Mouse (Mus musculus): ENCODE data around the gene Tmcc3. TPM values are rescaled to one million over a fixed set of nuclear protein-coding genes. Genes with fewer than 3 reads are reported as not detected.

The Tmcc3 gene
- polyA plus RNA-seq, 1 experiment from 2014 or later = 4.8 TPM

DNA sequence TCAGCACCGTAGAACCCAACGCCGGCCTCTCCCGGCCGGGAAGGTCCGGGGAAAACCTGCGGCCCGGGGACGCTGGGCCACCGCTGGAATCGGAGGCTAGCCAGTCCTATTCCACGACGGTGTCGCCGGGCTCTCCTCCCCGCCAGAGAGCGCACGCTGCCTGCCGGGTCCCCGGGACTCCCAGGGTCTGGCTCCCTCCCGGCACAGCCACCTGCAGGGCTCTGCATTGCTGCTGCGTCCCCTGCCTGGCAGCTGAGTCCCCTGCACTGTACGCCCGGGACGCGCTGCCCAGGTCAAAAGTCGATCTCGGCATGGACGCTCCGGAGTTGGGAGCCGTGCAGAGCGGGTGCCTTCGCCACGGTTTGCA, 203.4 kb downstream of the Tmcc3 start:
- Histone ChIP-seq H3K4me2 (replicated peaks) (peak overlapping the region; percentile 95), H3K4me3 (peak overlapping the region; percentile 65), H3K9ac (replicated peaks) (peak overlapping the region; percentile 61), H3K27me3 (peaks cover 43% of the 10 kb centered on the region), H3K27ac (replicated peaks) (peak overlapping the region; percentile 76), H3K36me3 (no peaks in the 10 kb centered on the region), H3K9me3 (no peaks in the 10 kb centered on the region), H3K4me1 (peaks cover 15% of the 10 kb centered on the region)
- under 1% methylated on average over 34 of the region's 34 CpGs for WGBS
- ATAC-seq (ENCODE audit: low FRiP score, low read depth) = peak; percentile 88

DNA sequence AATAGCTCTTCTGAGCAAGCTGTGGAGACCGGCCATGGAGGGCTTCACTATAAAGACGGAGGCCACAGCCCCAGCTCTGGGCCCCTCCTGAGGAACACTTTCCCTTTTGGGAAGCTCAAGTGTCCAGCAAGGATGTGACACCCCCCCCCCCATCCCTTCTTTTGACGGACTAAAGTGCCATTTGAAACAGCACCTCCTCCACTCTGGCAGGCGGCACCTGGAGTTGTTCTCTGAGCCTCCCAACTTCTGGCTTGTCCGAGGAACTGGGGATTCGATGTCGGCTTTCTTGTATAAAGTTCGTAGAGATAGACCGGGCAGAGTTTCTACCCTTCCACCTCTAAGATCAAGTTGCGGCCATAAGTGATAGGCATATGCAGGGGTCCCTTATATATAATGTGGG, 203.8 kb downstream of the Tmcc3 start:
- peak; percentile 20; the same call in 1 of the 2 replicates for ATAC-seq (ENCODE audit: low FRiP score, low read depth)
- H3K4me2 ChIP-seq (replicated peaks) = peak overlapping the region; percentile 95
- H3K9ac ChIP-seq (replicated peaks) = peak overlapping the region; percentile 61
- WGBS = under 1% methylated on average over 10 of the region's 10 CpGs
- peaks cover 17% of the 10 kb centered on the region for H3K4me1 ChIP-seq
- no peaks in the 10 kb centered on the region for H3K9me3 ChIP-seq
- H3K4me3 ChIP-seq = peak overlapping the region; percentile 65
- no peaks in the 10 kb centered on the region for H3K36me3 ChIP-seq
- peak overlapping the region; percentile 76; the same call in 1 of the 2 replicates for H3K27ac ChIP-seq (replicated peaks)
- H3K27me3 ChIP-seq = peaks cover 43% of the 10 kb centered on the region

DNA sequence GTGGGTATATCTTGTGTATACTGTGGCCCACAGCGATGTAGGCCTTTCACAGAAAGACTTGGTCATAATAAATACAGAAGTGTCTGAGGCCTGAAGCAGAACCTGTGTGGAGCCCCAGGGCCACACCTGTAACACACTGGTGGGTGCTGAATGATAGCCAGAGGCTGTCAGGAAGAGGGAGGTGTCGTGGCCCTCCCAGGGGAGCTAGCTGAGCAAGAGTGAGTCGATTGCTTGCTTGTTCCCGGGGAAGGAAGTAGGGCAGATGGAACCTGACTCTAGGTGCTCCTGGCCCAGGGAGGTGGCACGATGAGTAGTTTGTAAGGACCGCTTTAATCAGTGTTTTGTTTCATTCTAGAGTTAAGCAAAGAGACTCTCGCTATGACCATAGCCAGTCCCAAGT, 208.1 kb downstream of the Tmcc3 start:
- H3K27ac ChIP-seq (replicated peaks) = no peak overlapping the region
- peaks cover 25% of the 10 kb centered on the region for H3K27me3 ChIP-seq
- no peak overlapping the region for H3K4me3 ChIP-seq
- H3K9ac ChIP-seq (replicated peaks) = no peak overlapping the region
- no peak for ATAC-seq (ENCODE audit: low FRiP score, low read depth)
- H3K4me1 ChIP-seq = peaks cover 32% of the 10 kb centered on the region
- WGBS = 65% methylated on average over 7 of the region's 7 CpGs
- no peaks in the 10 kb centered on the region for H3K9me3 ChIP-seq
- H3K4me2 ChIP-seq (replicated peaks) = no peak overlapping the region
- H3K36me3 ChIP-seq = no peaks in the 10 kb centered on the region

DNA sequence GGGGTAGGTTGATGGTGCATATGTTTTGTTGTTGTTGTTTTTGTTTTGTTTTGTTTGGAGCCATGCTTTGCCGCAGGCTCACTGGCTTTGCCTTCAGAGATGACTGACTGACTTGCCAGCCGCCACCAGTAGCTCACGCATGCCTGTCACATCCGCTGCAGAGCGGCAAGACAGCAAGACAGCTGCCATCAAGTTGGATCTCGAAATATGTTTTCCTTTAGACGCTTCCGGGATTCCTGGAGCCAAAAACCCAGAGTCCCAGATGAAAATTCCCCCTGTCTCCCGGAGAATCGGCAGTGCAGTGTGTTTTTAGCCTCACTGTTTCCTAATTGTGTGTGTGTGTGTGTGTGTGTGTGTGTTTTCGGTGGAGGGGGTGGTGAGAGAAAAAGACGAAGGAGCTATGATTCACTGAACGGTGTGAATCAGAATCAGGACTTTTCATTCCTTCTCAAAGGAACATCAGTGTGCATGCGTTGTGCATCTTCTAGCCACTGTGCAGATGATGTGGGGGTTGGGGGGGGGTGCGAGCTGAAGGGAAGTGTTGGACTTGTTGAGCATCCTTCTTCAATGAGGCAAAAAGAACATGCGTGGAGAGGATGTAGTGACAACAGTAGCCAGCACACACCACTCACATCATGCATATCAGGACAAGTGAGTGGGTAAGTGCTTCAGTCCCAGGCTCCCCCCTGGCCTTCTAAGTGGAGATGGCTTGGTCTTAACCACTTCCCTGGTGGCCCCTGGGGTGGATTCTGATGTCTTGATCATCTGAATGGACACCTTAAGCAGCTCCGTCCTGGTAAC, 208.8 kb downstream of the Tmcc3 start:
- Histone ChIP-seq H3K9me3 (no peaks in the 10 kb centered on the region), H3K27ac (replicated peaks) (no peak overlapping the region), H3K4me2 (replicated peaks) (no peak overlapping the region), H3K27me3 (peaks cover 25% of the 10 kb centered on the region), H3K4me1 (peaks cover 30% of the 10 kb centered on the region), H3K9ac (replicated peaks) (no peak overlapping the region), H3K36me3 (no peaks in the 10 kb centered on the region), H3K4me3 (no peak overlapping the region)
- 53% methylated on average over 17 of the region's 17 CpGs for WGBS
- no peak for ATAC-seq (ENCODE audit: low FRiP score, low read depth)

DNA sequence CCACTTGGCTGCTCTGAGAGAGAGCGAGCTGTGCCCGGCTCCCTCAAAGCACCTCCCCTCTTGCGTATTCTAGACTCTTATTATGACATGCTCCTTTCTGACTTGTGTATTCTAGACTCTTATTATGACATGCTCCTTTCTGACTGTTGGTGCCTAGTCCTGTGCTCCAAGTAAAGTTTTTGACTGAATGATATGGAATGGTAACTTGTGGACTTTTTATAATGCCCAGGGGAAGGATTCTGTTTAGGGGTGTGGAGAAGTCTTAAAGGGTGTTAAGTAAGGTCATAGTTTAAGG, 209.3 kb downstream of the Tmcc3 start:
- Histone ChIP-seq H3K36me3 (no peaks in the 10 kb centered on the region), H3K9me3 (no peaks in the 10 kb centered on the region), H3K9ac (replicated peaks) (no peak overlapping the region), H3K4me1 (peaks cover 26% of the 10 kb centered on the region), H3K4me2 (replicated peaks) (no peak overlapping the region), H3K27me3 (peaks cover 24% of the 10 kb centered on the region), H3K27ac (replicated peaks) (no peak overlapping the region), H3K4me3 (no peak overlapping the region)
- WGBS = 32% methylated on average over 3 of the region's 3 CpGs
- ATAC-seq (ENCODE audit: low FRiP score, low read depth) = no peak

DNA sequence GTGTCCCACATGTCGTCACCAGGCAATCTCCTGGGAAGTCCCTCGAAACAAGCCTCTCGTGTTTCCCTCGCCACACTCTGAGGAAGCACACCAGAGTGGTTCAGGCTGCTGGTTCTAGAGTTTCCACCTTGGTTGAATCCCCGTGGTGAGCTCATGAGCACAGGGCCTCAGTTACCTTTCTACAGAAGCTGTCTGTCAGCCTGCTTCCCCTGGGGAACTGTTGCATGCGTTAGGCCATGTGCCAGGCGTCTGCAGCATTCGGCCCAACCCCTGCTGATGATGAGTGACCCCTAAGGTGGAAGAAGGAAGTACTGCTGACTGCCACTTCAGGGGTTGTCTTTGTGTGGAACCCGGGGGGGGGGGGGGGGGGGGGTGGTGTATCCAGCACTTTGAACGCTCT, 210.0 kb downstream of the Tmcc3 start:
- Histone ChIP-seq H3K9me3 (no peaks in the 10 kb centered on the region), H3K9ac (replicated peaks) (no peak overlapping the region), H3K4me3 (no peak overlapping the region), H3K27ac (replicated peaks) (no peak overlapping the region), H3K36me3 (no peaks in the 10 kb centered on the region), H3K4me2 (replicated peaks) (no peak overlapping the region), H3K27me3 (peaks cover 17% of the 10 kb centered on the region), H3K4me1 (peaks cover 26% of the 10 kb centered on the region)
- no peak for ATAC-seq (ENCODE audit: low FRiP score, low read depth)
- 34% methylated on average over 9 of the region's 10 CpGs for WGBS

DNA sequence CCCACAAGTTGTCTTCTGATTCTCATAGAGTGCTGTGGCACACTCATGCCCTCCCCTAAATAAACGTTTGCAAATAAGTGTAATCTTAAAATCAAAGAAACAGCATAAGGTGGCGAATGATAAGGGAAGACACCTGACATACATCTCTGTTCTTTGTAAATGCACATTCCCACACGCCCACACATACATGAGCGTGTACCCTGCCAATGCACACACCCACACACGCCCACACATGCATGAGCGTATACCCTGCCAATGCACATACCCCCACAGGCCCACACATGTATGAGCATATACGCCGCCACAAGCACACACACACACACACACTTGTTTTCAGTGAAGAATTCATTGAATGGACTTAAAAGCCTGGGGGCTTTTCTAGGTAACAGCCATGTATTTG, 211.5 kb downstream of the Tmcc3 start:
- WGBS = 87% methylated on average over 8 of the region's 8 CpGs
- no peak overlapping the region for H3K9ac ChIP-seq (replicated peaks)

DNA sequence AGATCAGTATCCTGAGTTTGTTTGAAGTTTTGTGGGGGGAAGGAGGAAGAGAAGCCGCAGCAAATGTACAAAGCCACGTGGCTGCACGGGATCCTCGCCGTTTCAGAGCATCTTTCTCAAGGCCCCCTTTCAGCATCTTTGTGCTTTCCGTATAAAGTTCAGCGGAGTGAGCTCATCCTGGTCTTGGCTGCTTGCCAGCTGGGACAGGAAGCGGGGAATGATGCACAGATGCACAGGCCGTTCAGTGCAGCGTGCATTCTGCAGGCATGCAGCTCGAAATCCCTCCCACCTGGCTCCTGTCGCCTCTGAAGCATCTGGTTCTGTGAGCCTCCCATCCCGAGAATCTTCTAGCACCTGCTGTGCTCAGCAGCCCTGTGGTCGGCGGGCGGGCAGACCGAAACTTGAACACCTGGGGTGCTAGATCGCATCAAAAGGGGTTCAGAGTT, 212.0 kb downstream of the Tmcc3 start:
- Histone ChIP-seq H3K4me1 (peaks cover 26% of the 10 kb centered on the region), H3K4me2 (replicated peaks) (peak overlapping the region; percentile 7; the same call in 1 of the 2 replicates), H3K27me3 (peaks cover 5% of the 10 kb centered on the region; the same call in 1 of the 2 replicates), H3K27ac (replicated peaks) (no peak overlapping the region), H3K4me3 (no peak overlapping the region), H3K36me3 (no peaks in the 10 kb centered on the region), H3K9ac (replicated peaks) (no peak overlapping the region), H3K9me3 (no peaks in the 10 kb centered on the region)
- WGBS = 11% methylated on average over 18 of the region's 18 CpGs
- peak; percentile 51; the same call in 1 of the 2 replicates for ATAC-seq (ENCODE audit: low FRiP score, low read depth)

More for the DNA sequence above, 211.5 kb downstream of the Tmcc3 start:
- 0 out of 2 replicates have a peak, but pooled peaks have one; percentile 49 for ATAC-seq (ENCODE audit: low FRiP score, low read depth)
- peaks cover 7% of the 10 kb centered on the region for H3K27me3 ChIP-seq
- H3K27ac ChIP-seq (replicated peaks) = no peak overlapping the region
- H3K4me3 ChIP-seq = no peak overlapping the region
- 0 out of 2 replicates have a peak overlapping the region, but pooled peaks have one; percentile 7 for H3K4me2 ChIP-seq (replicated peaks)
- H3K4me1 ChIP-seq = peaks cover 26% of the 10 kb centered on the region
- H3K36me3 ChIP-seq = no peaks in the 10 kb centered on the region
- H3K9me3 ChIP-seq = no peaks in the 10 kb centered on the region

DNA sequence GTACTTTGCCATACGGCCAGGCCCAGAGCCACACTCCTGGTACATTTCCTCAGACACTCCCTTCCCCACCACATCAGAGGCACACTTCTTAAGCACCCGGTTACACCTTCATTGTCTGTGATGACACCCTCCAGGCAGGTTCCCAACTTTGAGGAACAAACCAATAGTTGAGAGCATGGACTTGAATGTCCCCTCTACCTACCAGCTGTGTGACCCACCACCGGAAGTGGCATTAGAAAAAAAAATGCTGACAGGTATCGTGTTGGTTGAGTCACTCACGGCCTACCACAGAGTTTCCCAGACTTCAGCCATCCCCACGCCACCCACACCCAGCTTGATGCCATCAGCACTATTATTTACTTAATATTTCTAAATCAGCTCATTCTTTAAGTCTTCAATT, 213.2 kb downstream of the Tmcc3 start:
- H3K27ac ChIP-seq (replicated peaks) = no peak overlapping the region
- ATAC-seq (ENCODE audit: low FRiP score, low read depth) = no peak
- no peak overlapping the region for H3K9ac ChIP-seq (replicated peaks)
- H3K4me2 ChIP-seq (replicated peaks) = no peak overlapping the region
- no peaks in the 10 kb centered on the region for H3K9me3 ChIP-seq
- no peaks in the 10 kb centered on the region for H3K36me3 ChIP-seq
- peaks cover under 1% of the 10 kb centered on the region; the same call in 1 of the 2 replicates for H3K27me3 ChIP-seq
- 72% methylated on average over 6 of the region's 6 CpGs for WGBS
- peaks cover 26% of the 10 kb centered on the region for H3K4me1 ChIP-seq
- no peak overlapping the region for H3K4me3 ChIP-seq

DNA sequence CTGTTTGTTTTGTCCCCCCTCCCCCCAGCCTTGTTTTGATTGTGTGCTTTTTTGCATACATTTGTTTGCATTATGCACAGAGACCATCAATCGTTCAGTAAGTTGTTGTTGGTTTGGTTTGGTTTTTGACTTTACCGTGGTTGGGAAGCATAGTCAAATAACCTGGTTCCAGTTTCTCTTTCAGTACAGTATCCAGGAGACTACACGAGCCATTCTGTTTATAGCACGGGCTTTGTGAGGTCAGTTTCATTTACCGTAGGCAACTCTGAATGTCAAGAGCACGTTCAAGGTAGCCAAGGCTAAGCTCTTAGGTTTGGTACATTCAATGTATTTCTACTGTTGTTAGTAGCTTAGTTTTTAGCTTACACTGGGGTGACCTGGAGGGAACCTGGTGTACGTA, 214.0 kb downstream of the Tmcc3 start:
- Histone ChIP-seq H3K27me3 (no peaks in the 10 kb centered on the region; the same call in 1 of the 2 replicates), H3K9ac (replicated peaks) (no peak overlapping the region), H3K36me3 (no peaks in the 10 kb centered on the region), H3K4me3 (no peak overlapping the region), H3K9me3 (no peaks in the 10 kb centered on the region), H3K27ac (replicated peaks) (no peak overlapping the region), H3K4me2 (replicated peaks) (no peak overlapping the region), H3K4me1 (peaks cover 22% of the 10 kb centered on the region)
- no peak for ATAC-seq (ENCODE audit: low FRiP score, low read depth)
- WGBS = 93% methylated on average over 7 of the region's 7 CpGs

DNA sequence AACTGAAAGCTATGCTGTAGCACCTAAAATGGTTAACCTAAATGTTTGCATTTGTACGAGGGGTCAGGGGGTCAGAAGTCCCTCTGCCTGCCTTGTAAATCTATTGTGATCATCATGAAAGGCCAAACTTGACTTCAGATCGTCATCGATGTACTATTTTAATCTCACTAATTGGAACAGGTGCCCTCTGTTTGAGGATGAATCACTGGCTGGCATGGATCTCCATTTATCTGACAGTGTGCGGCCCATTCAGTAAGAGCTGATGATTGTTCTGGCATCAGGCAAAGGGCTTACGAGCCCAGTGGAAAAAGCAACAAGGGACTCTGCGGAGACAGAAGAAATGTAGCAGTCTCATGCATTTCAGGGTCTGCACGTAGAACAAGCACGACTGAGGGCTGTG, 215.1 kb downstream of the Tmcc3 start:
- Histone ChIP-seq H3K27me3 (no peaks in the 10 kb centered on the region; the same call in 1 of the 2 replicates), H3K9ac (replicated peaks) (no peak overlapping the region), H3K4me2 (replicated peaks) (no peak overlapping the region), H3K36me3 (no peaks in the 10 kb centered on the region), H3K9me3 (no peaks in the 10 kb centered on the region), H3K4me1 (peaks cover 14% of the 10 kb centered on the region), H3K27ac (replicated peaks) (no peak overlapping the region), H3K4me3 (no peak overlapping the region)
- 82% methylated on average over 8 of the region's 8 CpGs for WGBS
- ATAC-seq (ENCODE audit: low FRiP score, low read depth) = no peak

DNA sequence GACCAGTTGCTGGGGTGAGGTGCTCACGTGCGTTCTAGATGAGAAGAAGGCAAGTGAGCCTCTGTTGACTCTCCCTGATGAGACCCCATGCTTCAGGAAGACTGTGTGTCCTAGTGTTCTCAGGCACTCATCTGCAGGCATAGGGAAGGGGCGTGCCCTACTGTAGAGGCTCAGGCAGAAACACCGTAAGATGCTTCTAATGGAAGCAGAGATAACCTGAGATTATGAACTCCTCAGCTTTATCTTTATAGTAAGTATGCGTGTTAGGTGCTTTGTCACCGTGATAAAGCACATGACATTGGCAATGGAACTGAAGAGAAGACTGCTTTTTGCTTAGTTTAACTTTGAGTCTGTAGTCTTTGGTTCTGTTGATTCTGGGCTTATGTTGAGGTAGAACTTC, 215.5 kb downstream of the Tmcc3 start:
- Histone ChIP-seq H3K27me3 (no peaks in the 10 kb centered on the region; the same call in 1 of the 2 replicates), H3K4me1 (peaks cover 13% of the 10 kb centered on the region), H3K36me3 (no peaks in the 10 kb centered on the region), H3K4me3 (no peak overlapping the region), H3K27ac (replicated peaks) (no peak overlapping the region), H3K9me3 (no peaks in the 10 kb centered on the region), H3K9ac (replicated peaks) (no peak overlapping the region), H3K4me2 (replicated peaks) (no peak overlapping the region)
- WGBS = 90% methylated on average over 6 of the region's 6 CpGs
- no peak for ATAC-seq (ENCODE audit: low FRiP score, low read depth)
